Mouse (Mus musculus): ENCODE results near the gene Lce1a2. TPM values are rescaled to one million over a fixed set of nuclear protein-coding genes. Genes with fewer than 3 reads are reported as not detected.

The Lce1a2 gene
- not detected for polyA plus RNA-seq (2017; shearing (Covaris generic))

GRCm38 (mm10) chr3:92670215-92670614, at the start of gene Lce1a2:
TSS of gene Lce1a2 (minus strand) at chr3:92670315.

GRCm38 (mm10) chr3:92708974-92709373, 38.9 kb upstream of the Lce1a2 start, which contains the start of gene Lce1e:
TSS of gene Lce1e (minus strand) at chr3:92709074.

GRCm38 (mm10) chr3:92687110-92687509, 17.0 kb upstream of the Lce1a2 start, which contains the start of gene Lce1d:
TSS of gene Lce1d (minus strand) at chr3:92687210.

GRCm38 (mm10) chr3:92678947-92679346, 8.8 kb upstream of the Lce1a2 start, which contains the start of gene Lce1c:
TSS of gene Lce1c (plus strand) at chr3:92679247.

GRCm38 (mm10) chr3:92656826-92657225, 13.3 kb downstream of the Lce1a2 start, which contains the start of gene Lce1b:
TSS of gene Lce1b (minus strand) at chr3:92656926.

GRCm38 (mm10) chr3:92648207-92648606, 21.9 kb downstream of the Lce1a2 start, which contains the start of gene Lce1a1:
TSS of gene Lce1a1 (minus strand) at chr3:92648307.

GRCm38 (mm10) chr3:92621560-92621959, 48.6 kb downstream of the Lce1a2 start, which contains the start of gene Lce6a:
TSS of gene Lce6a (minus strand) at chr3:92621660.

Other genes starting within 250 kb of the Lce1a2 start
- gene Gm9774, start 240.9 kb downstream of the Lce1a2 start, polyA plus RNA-seq (2017; shearing (Covaris generic)) = 22.3 TPM
- gene Sprr2k, start 237.7 kb downstream of the Lce1a2 start, polyA plus RNA-seq (2017; shearing (Covaris generic)) = not detected
- gene Sprr1b, start 231.5 kb downstream of the Lce1a2 start, polyA plus RNA-seq (2017; shearing (Covaris generic)) = not detected
- not detected for gene Sprr3, start 211.6 kb downstream of the Lce1a2 start, polyA plus RNA-seq (2017; shearing (Covaris generic))
- not detected for gene Sprr1a, start 184.4 kb downstream of the Lce1a2 start, polyA plus RNA-seq (2017; shearing (Covaris generic))
- gene Sprr4, start 169.8 kb downstream of the Lce1a2 start, polyA plus RNA-seq (2017; shearing (Covaris generic)) = not detected
- not detected for gene 2310046K23Rik, start 135.8 kb downstream of the Lce1a2 start, polyA plus RNA-seq (2017; shearing (Covaris generic))
- gene Ivl, start 96.6 kb downstream of the Lce1a2 start, polyA plus RNA-seq (2017; shearing (Covaris generic)) = not detected
- gene Smcp, start 81.3 kb downstream of the Lce1a2 start, polyA plus RNA-seq (2017; shearing (Covaris generic)) = not detected
- gene 2210017I01Rik, start 62.8 kb downstream of the Lce1a2 start, polyA plus RNA-seq (2017; shearing (Covaris generic)) = not detected
- not detected for gene Lce6a, start 48.7 kb downstream of the Lce1a2 start, polyA plus RNA-seq (2017; shearing (Covaris generic))
- not detected for gene Lce1a1, start 22.0 kb downstream of the Lce1a2 start, polyA plus RNA-seq (2017; shearing (Covaris generic))
- not detected for gene Lce1b, start 13.4 kb downstream of the Lce1a2 start, polyA plus RNA-seq (2017; shearing (Covaris generic))
- not detected for gene Lce1c, start 8.9 kb upstream of the Lce1a2 start, polyA plus RNA-seq (2017; shearing (Covaris generic))
- not detected for gene Lce1d, start 16.9 kb upstream of the Lce1a2 start, polyA plus RNA-seq (2017; shearing (Covaris generic))
- not detected for gene Lce1e, start 38.8 kb upstream of the Lce1a2 start, polyA plus RNA-seq (2017; shearing (Covaris generic))
- not detected for gene Lce1f, start 50.0 kb upstream of the Lce1a2 start, polyA plus RNA-seq (2017; shearing (Covaris generic))
- not detected for gene Gm38119, start 68.8 kb upstream of the Lce1a2 start, polyA plus RNA-seq (2017; shearing (Covaris generic))
- not detected for gene Lce1g, start 82.0 kb upstream of the Lce1a2 start, polyA plus RNA-seq (2017; shearing (Covaris generic))
- not detected for gene Lce1h, start 94.8 kb upstream of the Lce1a2 start, polyA plus RNA-seq (2017; shearing (Covaris generic))
- gene Lce1i, start 108.6 kb upstream of the Lce1a2 start, polyA plus RNA-seq (2017; shearing (Covaris generic)) = not detected
- not detected for gene Lce1j, start 120.2 kb upstream of the Lce1a2 start, polyA plus RNA-seq (2017; shearing (Covaris generic))
- not detected for gene Lce1k, start 137.6 kb upstream of the Lce1a2 start, polyA plus RNA-seq (2017; shearing (Covaris generic))
- not detected for gene Kprp, start 156.9 kb upstream of the Lce1a2 start, polyA plus RNA-seq (2017; shearing (Covaris generic))
- gene Lce1l, start 181.0 kb upstream of the Lce1a2 start, polyA plus RNA-seq (2017; shearing (Covaris generic)) = not detected
- gene 2310050C09Rik, start 199.9 kb upstream of the Lce1a2 start, polyA plus RNA-seq (2017; shearing (Covaris generic)) = not detected